Mouse (Mus musculus) adrenal gland, postnatal 25 days (tissue): ENCODE measurements around the gene Ncoa6. TPM values are rescaled to one million over a fixed set of nuclear protein-coding genes. Genes with fewer than 3 reads are reported as not detected.

Source experiments
- DNase-seq: peaks from one replicate; pipeline ENCODE4 v3.0.0; 2021; ENCODE audit warnings: mixed read lengths
- total RNA-seq: library from RNA; stranded (reverse); gene quantifications from 2 replicates; pipeline ENCODE4 v1.2.3, GENCODE M21; 2021

Gene Ncoa6
- total RNA-seq, 1 experiment from 2014 or later: 58.4 TPM

GRCm38 (mm10) chr2:155436445-155436844, 37.2 kb downstream of the Ncoa6 start:
- no peak for DNase-seq

- DNase-seq: no peak
These were observed 52.8 kb downstream of the Ncoa6 start for GRCm38 (mm10) chr2:155420911-155421310.

GRCm38 (mm10) chr2:155404635-155405034, 69.1 kb downstream of the Ncoa6 start:
- DNase-seq: no peak

GRCm38 (mm10) chr2:155401926-155402325, 71.8 kb downstream of the Ncoa6 start:
- no peak for DNase-seq

GRCm38 (mm10) chr2:155400276-155400675, 73.4 kb downstream of the Ncoa6 start:
- DNase-seq: no peak

- no peak for DNase-seq
These were observed 79.1 kb downstream of the Ncoa6 start for GRCm38 (mm10) chr2:155394586-155394985.

GRCm38 (mm10) chr2:155388573-155388972, 85.1 kb downstream of the Ncoa6 start:
- no peak for DNase-seq

GRCm38 (mm10) chr2:155387052-155387451, 86.6 kb downstream of the Ncoa6 start:
- no peak for DNase-seq

- DNase-seq: peak; percentile 23
These were observed 87.2 kb downstream of the Ncoa6 start for GRCm38 (mm10) chr2:155386534-155386899.

- no peak for DNase-seq
These were observed 87.8 kb downstream of the Ncoa6 start for GRCm38 (mm10) chr2:155385731-155386533.

- peak; percentile 84 for DNase-seq
These were observed 88.6 kb downstream of the Ncoa6 start for GRCm38 (mm10) chr2:155385090-155385489.

- DNase-seq: peak; percentile 24
These were observed 90.8 kb downstream of the Ncoa6 start for GRCm38 (mm10) chr2:155382791-155383438.

GRCm38 (mm10) chr2:155382332-155382700, 91.4 kb downstream of the Ncoa6 start:
- no peak for DNase-seq

- peak; percentile 98 for DNase-seq
These were observed 91.9 kb downstream of the Ncoa6 start for GRCm38 (mm10) chr2:155381643-155382331.

GRCm38 (mm10) chr2:155381060-155381437, 92.6 kb downstream of the Ncoa6 start:
- no peak for DNase-seq

GRCm38 (mm10) chr2:155380261-155381059, 93.2 kb downstream of the Ncoa6 start, which contains the start of gene Trp53inp2:
Gene Trp53inp2, plus strand, starts transcription at chr2:155381059.
- no peak for DNase-seq

- DNase-seq: no peak
These were observed 97.5 kb downstream of the Ncoa6 start for GRCm38 (mm10) chr2:155376191-155376590.

GRCm38 (mm10) chr2:155374521-155374920, 99.2 kb downstream of the Ncoa6 start:
- DNase-seq: no peak

- no peak for DNase-seq
These were observed 99.8 kb downstream of the Ncoa6 start for GRCm38 (mm10) chr2:155373886-155374285.

- no peak for DNase-seq
These were observed 100.4 kb downstream of the Ncoa6 start for GRCm38 (mm10) chr2:155373302-155373701.

- no peak for DNase-seq
These were observed 101.2 kb downstream of the Ncoa6 start for GRCm38 (mm10) chr2:155372451-155372850.

- DNase-seq: peak; percentile 50
These were observed 104.3 kb downstream of the Ncoa6 start for GRCm38 (mm10) chr2:155369333-155369883.
